Mouse (Mus musculus): Measurements from ENCODE around the gene Ptprm.

GRCm38 (mm10) chr17:66755191-66755654, 599.0 kb downstream of the Ptprm start:
- no peak for TF ChIP-seq POLR2A (IDR thresholded peaks at IDR 0.05; ENCODE audit: low read depth, low read length)
- TF ChIP-seq CTCF (IDR thresholded peaks at IDR 0.05; ENCODE audit: borderline replicate concordance, insufficient read depth, low read length) = peak; percentile 25; the same call in 1 of the 2 replicates

All from embryonic fibroblast, embryonic 13.5 days (primary cell).